Mouse (Mus musculus) mesoderm, embryonic 11.5 days (tissue): ENCODE results near the gene S1pr2.
A peak's percentile ranks its signal among the peaks of the same experiment; 100 is the strongest.

ENCODE experiments used
- DNase-seq: peaks from one replicate; pipeline ENCODE4 v3.0.0-alpha.2; 2012; ENCODE audit warnings: low read depth, low spot score

Gene S1pr2

GRCm38 (mm10) chr9:20966747-20967146, 9.8 kb downstream of the S1pr2 start:
- DNase-seq, result no peak

- no peak for DNase-seq
Measured at GRCm38 (mm10) chr9:20966008-20966407, 10.6 kb downstream of the S1pr2 start.

- no peak for DNase-seq
Measured at GRCm38 (mm10) chr9:20965606-20966005, 11.0 kb downstream of the S1pr2 start.

- DNase-seq, result no peak
Measured at GRCm38 (mm10) chr9:20961557-20961956, 15.0 kb downstream of the S1pr2 start.

- DNase-seq, result no peak
Measured at GRCm38 (mm10) chr9:20959430-20959938, 17.1 kb downstream of the S1pr2 start, which contains the start of gene Dnmt1. Gene Dnmt1, minus strand, starts transcription at chr9:20959888.

GRCm38 (mm10) chr9:20956989-20957388, 19.6 kb downstream of the S1pr2 start:
- DNase-seq, result no peak

GRCm38 (mm10) chr9:20952520-20953227, 23.9 kb downstream of the S1pr2 start:
- peak; percentile 99 for DNase-seq

- no peak for DNase-seq
Measured at GRCm38 (mm10) chr9:20951966-20952519, 24.5 kb downstream of the S1pr2 start.

- DNase-seq, result peak; percentile 25
Measured at GRCm38 (mm10) chr9:20951441-20951840, 25.1 kb downstream of the S1pr2 start.

GRCm38 (mm10) chr9:20950419-20950818, 26.2 kb downstream of the S1pr2 start:
- no peak for DNase-seq

GRCm38 (mm10) chr9:20946066-20946880, 30.3 kb downstream of the S1pr2 start:
- DNase-seq, result no peak

- DNase-seq, result no peak
Measured at GRCm38 (mm10) chr9:20944697-20945370, 31.7 kb downstream of the S1pr2 start.

GRCm38 (mm10) chr9:20943911-20944310, 32.7 kb downstream of the S1pr2 start:
- peak; percentile 45 for DNase-seq

GRCm38 (mm10) chr9:20943396-20943795, 33.2 kb downstream of the S1pr2 start:
- no peak for DNase-seq

GRCm38 (mm10) chr9:20923258-20923657, 53.3 kb downstream of the S1pr2 start:
- DNase-seq, result no peak

- DNase-seq, result no peak
Measured at GRCm38 (mm10) chr9:20916160-20916559, 60.4 kb downstream of the S1pr2 start.
